Mouse (Mus musculus) heart, adult 2 months (tissue): ENCODE results near the gene Tfap4. TPM values are rescaled to one million over a fixed set of nuclear protein-coding genes. Genes with fewer than 3 reads are reported as not detected.

Source experiments
- DNase-seq, 2 experiments: peaks; one replicate each; pipeline ENCODE4 v3.0.0; 2021
- H3K27ac ChIP-seq: fragments of 200-600 bp; 2 replicates; pipeline ENCODE4 v1.8.1; 2022
- H3K27me3 ChIP-seq: fragments of 200-500 bp; 2 replicates; pipeline ENCODE4 v1.6.1; 2012; ENCODE audit warnings: mild to moderate bottlenecking, low read length, inconsistent platforms, mixed read lengths; ENCODE audit not compliant: control insufficient read depth, insufficient read depth
- H3K36me3 ChIP-seq: fragments of 200-500 bp; 2 replicates; pipeline ENCODE4 v1.6.1; 2012; ENCODE audit warnings: low read length, inconsistent platforms; ENCODE audit not compliant: control insufficient read depth, insufficient read depth
- H3K4me1 ChIP-seq: fragments of 200-500 bp; 2 replicates; pipeline ENCODE4 v1.6.1; 2011; ENCODE audit warnings: low read length; ENCODE audit not compliant: control insufficient read depth, insufficient read depth
- H3K4me3 ChIP-seq: fragments of 200-600 bp; 2 replicates; pipeline ENCODE4 v1.8.1; 2022
- H3K79me2 ChIP-seq: fragments of 200-500 bp; replicated peaks from 2 replicates; pipeline ENCODE4 v1.6.1; 2012; ENCODE audit warnings: mild to moderate bottlenecking, inconsistent platforms, low read length, moderate library complexity, mixed read lengths; ENCODE audit not compliant: control insufficient read depth, insufficient read depth
- H3K9ac ChIP-seq: fragments of 200-500 bp; 2 replicates; pipeline ENCODE4 v1.6.1; 2012; ENCODE audit warnings: low read depth, mild to moderate bottlenecking, control low read depth, inconsistent platforms, low read length, mixed read lengths
- CTCF ChIP-seq: fragments of 200-600 bp; IDR thresholded peaks from 2 replicates; pipeline ENCODE4 v1.8.1; 2022; ENCODE audit warnings: antibody characterized with exemption, mild to moderate bottlenecking, moderate library complexity
- EP300 ChIP-seq: fragments of 200-500 bp; IDR thresholded peaks from 2 replicates; pipeline ENCODE4 v1.6.1; 2011; ENCODE audit warnings: low read depth, low read length, control low read depth; ENCODE audit not compliant: insufficient read depth
- POLR2A ChIP-seq: fragments of 200-500 bp; IDR thresholded peaks from 2 replicates; pipeline ENCODE4 v1.6.1; 2011; ENCODE audit warnings: mild to moderate bottlenecking, low read depth, low read length, control low read depth; ENCODE audit not compliant: insufficient read depth
- WGBS: fragments of 180-500 bp; shearing (Covaris S2); methylation state at CpG from one replicate; pipeline ENCODE4 v1.1.7; 2018; 5-methylcytosine and 5-hydroxymethylcytosine counted together
- intact Hi-C: fragments of 180-260 bp; cut with DNase I; formaldehyde crosslinking; loops from one replicate; pipeline ENCODE4 v1.15.1; 2025
- polyA plus RNA-seq: library from polyadenylated mRNA; depleted of rRNA; stranded (reverse); fragments of >200 nt; gene quantifications from 2 replicates; pipeline ENCODE4 v1.2.3, GENCODE M21; 2012; rRNA removed
- total RNA-seq, 2 experiments: library from RNA; stranded (reverse); gene quantifications; 2 replicates each; pipeline ENCODE4 v1.2.3; 2021

Tfap4 gene
- total and polyA plus RNA-seq, 3 experiments = 2.4 to 3.4 (median 3.2) TPM

GRCm38 (mm10) chr16:4502568-4502967 lies 57.1 kb downstream of the Tfap4 start:
- DNase-seq = no peak
- no peak overlapping the region for H3K4me3 ChIP-seq
- no peaks in the 10 kb centered on the region for H3K27me3 ChIP-seq
- H3K36me3 ChIP-seq = peaks cover 27% of the 10 kb centered on the region
- H3K9ac ChIP-seq = no peak overlapping the region
- peak overlapping the region; percentile 84 for H3K27ac ChIP-seq
- TF ChIP-seq EP300 (no peak), CTCF (no peak), POLR2A (no peak)
- intact Hi-C loops = no loop called here
- H3K4me1 ChIP-seq = peaks cover 4% of the 10 kb centered on the region
- H3K79me2 ChIP-seq = no peaks in the 10 kb centered on the region

GRCm38 (mm10) chr16:4501703-4502102 lies 58.0 kb downstream of the Tfap4 start:
- H3K27ac ChIP-seq = peak overlapping the region; percentile 84
- H3K9ac ChIP-seq = no peak overlapping the region
- no peaks in the 10 kb centered on the region for H3K79me2 ChIP-seq
- DNase-seq = no peak
- no peak overlapping the region for H3K4me3 ChIP-seq
- no peak for TF ChIP-seq EP300
- no peak for TF ChIP-seq CTCF
- TF ChIP-seq POLR2A = no peak
- intact Hi-C loops = no loop called here
- peaks cover 23% of the 10 kb centered on the region for H3K36me3 ChIP-seq
- H3K4me1 ChIP-seq = peaks cover 6% of the 10 kb centered on the region
- 51% methylated on average over 3 of the region's 3 CpGs for WGBS
- H3K27me3 ChIP-seq = no peaks in the 10 kb centered on the region

- no peaks in the 10 kb centered on the region for H3K79me2 ChIP-seq
- peak overlapping the region; percentile 84 for H3K27ac ChIP-seq
- intact Hi-C loops = no loop called here
- peak overlapping the region; percentile 22 for H3K9ac ChIP-seq
- peaks cover 23% of the 10 kb centered on the region for H3K36me3 ChIP-seq
- H3K27me3 ChIP-seq = no peaks in the 10 kb centered on the region
- H3K4me3 ChIP-seq = no peak overlapping the region
- TF ChIP-seq EP300 = peak; percentile 84; the same call in 1 of the 2 replicates
- peak; percentile 30; the same call in 1 of the 2 replicates for TF ChIP-seq POLR2A
- 0 out of 2 replicates have a peak, but pooled peaks have one; percentile 5 for TF ChIP-seq CTCF
- peak; percentile 65 to 82 for DNase-seq
- peaks cover 7% of the 10 kb centered on the region for H3K4me1 ChIP-seq
- 44% methylated on average over 8 of the region's 8 CpGs for WGBS
These were observed 58.9 kb downstream of the Tfap4 start for GRCm38 (mm10) chr16:4500598-4501385.

- H3K9ac ChIP-seq = peak overlapping the region; percentile 47; the same call in 1 of the 2 replicates
- peak overlapping the region; percentile 84 for H3K27ac ChIP-seq
- 45% methylated on average over 8 of the region's 8 CpGs for WGBS
- intact Hi-C loops = no loop called here
- peaks cover 8% of the 10 kb centered on the region for H3K4me1 ChIP-seq
- H3K27me3 ChIP-seq = no peaks in the 10 kb centered on the region
- no peaks in the 10 kb centered on the region for H3K79me2 ChIP-seq
- no peak overlapping the region for H3K4me3 ChIP-seq
- peaks cover 19% of the 10 kb centered on the region for H3K36me3 ChIP-seq
- TF ChIP-seq EP300 = no peak
- no peak for TF ChIP-seq CTCF
- TF ChIP-seq POLR2A = no peak
- DNase-seq = no peak
These were observed 61.7 kb downstream of the Tfap4 start for GRCm38 (mm10) chr16:4497762-4498607.

- 82% methylated on average over 3 of the region's 3 CpGs for WGBS
- Histone ChIP-seq H3K27me3 (no peaks in the 10 kb centered on the region), H3K4me1 (peaks cover 9% of the 10 kb centered on the region), H3K4me3 (no peak overlapping the region; the same call in 1 of the 2 replicates), H3K79me2 (no peaks in the 10 kb centered on the region), H3K9ac (no peak overlapping the region), H3K27ac (no peak overlapping the region; the same call in 1 of the 2 replicates), H3K36me3 (peaks cover 19% of the 10 kb centered on the region)
- no peak for DNase-seq
- intact Hi-C loops = no loop called here
- TF ChIP-seq EP300 (no peak), CTCF (no peak), POLR2A (no peak)
These were observed 63.2 kb downstream of the Tfap4 start for GRCm38 (mm10) chr16:4496470-4496869.

GRCm38 (mm10) chr16:4495861-4496260 lies 63.8 kb downstream of the Tfap4 start:
- 56% methylated on average over 5 of the region's 5 CpGs for WGBS

More at GRCm38 (mm10) chr16:4495861-4496260, 63.8 kb downstream of the Tfap4 start:
- H3K9ac ChIP-seq = no peak overlapping the region
- TF ChIP-seq CTCF (no peak), EP300 (no peak), POLR2A (no peak)
- peaks cover 9% of the 10 kb centered on the region for H3K4me1 ChIP-seq
- DNase-seq = peak in 1 of 2 experiments; percentile 59
- H3K27ac ChIP-seq = peak overlapping the region; percentile 47; the same call in 1 of the 2 replicates
- peak overlapping the region; percentile 41; the same call in 1 of the 2 replicates for H3K4me3 ChIP-seq
- intact Hi-C loops = no loop called here
- H3K27me3 ChIP-seq = no peaks in the 10 kb centered on the region
- peaks cover 18% of the 10 kb centered on the region for H3K36me3 ChIP-seq
- H3K79me2 ChIP-seq = no peaks in the 10 kb centered on the region

Other genes with a start within 250 kb of the Tfap4 start
- gene Adcy9, start 139.4 kb downstream of the Tfap4 start, total RNA-seq = 10 to 100 TPM; 22.6 to 26.3 TPM
- 11.1 and 17.4 TPM in 2 replicates for gene Adcy9, start 139.4 kb downstream of the Tfap4 start, polyA plus RNA-seq
- gene Srl, start 18.0 kb downstream of the Tfap4 start, total RNA-seq = 100 to 1,000 TPM; 771 to 870 TPM
- gene Srl, start 18.0 kb downstream of the Tfap4 start, polyA plus RNA-seq = 276 and 575 TPM in 2 replicates
- gene Glis2, start 34.9 kb upstream of the Tfap4 start, total RNA-seq = 10 to 100 TPM; 10.0 to 11.1 TPM
- gene Glis2, start 34.9 kb upstream of the Tfap4 start, polyA plus RNA-seq = 17.3 and 23.8 TPM in 2 replicates
- 100 to 1,000 TPM; 119 to 165 TPM for gene Pam16, start 65.1 kb upstream of the Tfap4 start, total RNA-seq
- gene Pam16, start 65.1 kb upstream of the Tfap4 start, polyA plus RNA-seq = 36.3 and 39.4 TPM in 2 replicates
- gene Vasn, start 80.1 kb upstream of the Tfap4 start, total RNA-seq = 10 to 100 TPM in 1 of 2 experiments, 1 to 10 TPM in 1; 9.2 to 10.5 TPM
- 23.9 and 24.2 TPM in 2 replicates for gene Vasn, start 80.1 kb upstream of the Tfap4 start, polyA plus RNA-seq
- gene Dnaja3, start 80.1 kb upstream of the Tfap4 start, total RNA-seq = 100 to 1,000 TPM; 138 to 150 TPM
- 80.8 and 104 TPM in 2 replicates for gene Dnaja3, start 80.1 kb upstream of the Tfap4 start, polyA plus RNA-seq
- gene Coro7, start 119.9 kb upstream of the Tfap4 start, total RNA-seq = 10 to 100 TPM; 14.6 to 15.9 TPM
- gene Coro7, start 119.9 kb upstream of the Tfap4 start, polyA plus RNA-seq = 20.8 and 22.8 TPM in 2 replicates
- 1 to 10 TPM; 2.2 to 2.7 TPM for gene Nmral1, start 159.5 kb upstream of the Tfap4 start, total RNA-seq
- gene Nmral1, start 159.5 kb upstream of the Tfap4 start, polyA plus RNA-seq = 3.9 and 4.0 TPM in 2 replicates
- gene Hmox2, start 166.5 kb upstream of the Tfap4 start, total RNA-seq = 10 to 100 TPM; 72.4 to 84.9 TPM
- 38.3 and 51.6 TPM in 2 replicates for gene Hmox2, start 166.5 kb upstream of the Tfap4 start, polyA plus RNA-seq
- gene Cdip1, start 230.4 kb upstream of the Tfap4 start, total RNA-seq = 10 to 100 TPM; 58.4 to 65.6 TPM
- 94.3 and 100 TPM in 2 replicates for gene Cdip1, start 230.4 kb upstream of the Tfap4 start, polyA plus RNA-seq